ENCODE assay signal across 21 mouse cellular contexts in the genomic region with DNA sequence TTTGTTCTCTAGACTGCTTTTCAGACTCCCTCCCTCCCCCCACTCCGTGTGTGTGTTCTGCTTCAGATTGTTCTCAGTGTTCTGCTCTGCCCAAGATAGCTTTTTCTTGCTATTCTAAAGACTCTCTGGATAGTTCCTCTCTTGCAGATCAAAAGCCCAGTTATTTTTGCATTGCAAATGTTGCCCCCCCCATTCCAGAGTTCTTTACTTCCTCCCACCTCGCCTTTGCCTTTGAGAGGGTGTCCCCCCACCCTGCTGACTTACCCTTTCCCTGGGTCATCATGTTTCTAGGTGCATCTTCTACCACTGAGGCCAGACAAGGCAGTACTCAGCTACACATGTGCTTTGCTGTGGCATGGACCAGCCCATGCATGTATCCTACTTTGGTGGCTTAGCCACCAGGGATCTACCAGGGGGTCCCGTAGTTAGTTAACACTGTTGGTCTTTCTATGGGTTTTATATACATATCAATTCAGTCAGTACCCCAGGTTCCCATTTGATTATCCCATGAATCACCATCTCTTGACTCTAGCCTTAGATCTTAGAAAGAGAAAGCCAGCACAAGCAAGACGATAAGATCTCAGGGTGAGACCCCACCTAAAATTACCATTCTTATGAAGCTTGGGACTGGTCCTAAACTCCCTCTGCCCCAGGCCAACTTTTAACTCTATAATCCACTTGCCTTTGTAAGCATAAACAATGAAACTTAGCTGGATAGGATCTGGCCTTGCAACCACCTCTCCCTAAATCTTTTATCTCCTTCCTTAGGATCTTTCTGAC.
"Had no signal": no experiment of that assay in that cellular context is flagged by ENCODE, and none has a peak within 500 bp of the region (broad histone marks: within the 10 kb centered on the region; RNA-seq: fewer than 3 reads in every experiment).

No protein-coding gene starts in this region.

- H3K9me3 ChIP-seq: intestine, embryonic 15.5 days; limb, embryonic 15.5 days; liver, embryonic 12.5 days had no signal

- DNase-seq: gastrocnemius, adult 2 months; gastrocnemius, postnatal 14 days; gastrocnemius, postnatal 36 days; heart, adult 18-20 months; heart, postnatal 14 days; heart, postnatal 36 days; kidney, adult 18-20 months; kidney, adult 8-10 months; kidney, postnatal 10 days; kidney, postnatal 25 days; kidney, postnatal 4 days; layer of hippocampus, postnatal 36 days had no signal

- H3K4me1 ChIP-seq: intestine, embryonic 15.5 days; limb, embryonic 13.5 days; limb, embryonic 15.5 days; liver, embryonic 12.5 days had no signal

- H3K9ac ChIP-seq: heart, embryonic 13.5 days; heart, embryonic 15.5 days; hindbrain, embryonic 14.5 days; intestine, embryonic 15.5 days; limb, embryonic 13.5 days; limb, embryonic 15.5 days; liver, embryonic 12.5 days; liver, embryonic 14.5 days had no signal

- H3K36me3 ChIP-seq: heart, embryonic 13.5 days; heart, embryonic 15.5 days; intestine, embryonic 15.5 days; limb, embryonic 13.5 days; limb, embryonic 15.5 days; liver, embryonic 12.5 days had no signal

- H3K27ac ChIP-seq: gastrocnemius, adult 2 months; heart, embryonic 13.5 days; heart, embryonic 15.5 days; hindbrain, embryonic 14.5 days; intestine, embryonic 15.5 days; layer of hippocampus, adult 2 months; limb, embryonic 13.5 days; limb, embryonic 15.5 days; liver, embryonic 12.5 days; liver, embryonic 14.5 days had no signal

- H3K4me3 ChIP-seq: gastrocnemius, adult 2 months; heart, embryonic 13.5 days; heart, embryonic 15.5 days; intestine, embryonic 15.5 days; layer of hippocampus, adult 2 months; limb, embryonic 13.5 days; limb, embryonic 15.5 days; liver, embryonic 12.5 days had no signal
